ENCODE assay signal across 29 mouse cellular contexts in genomic region chr11:96289837-96290236, GRCm38 (mm10). TPM values are rescaled to one million over a fixed set of nuclear protein-coding genes. Genes with fewer than 3 reads are reported as not detected.
DNase-seq lines count a peak whose midpoint lies in the region; ATAC-seq lines count a peak whose summit lies in the region.
"Had no signal": no experiment of that assay in that cellular context is flagged by ENCODE, and none has a peak within 500 bp of the region (broad histone marks: within the 10 kb centered on the region; RNA-seq: fewer than 3 reads in every experiment).

No protein-coding gene starts in this region.

- peaks cover 96% of the 10 kb centered on the region for H3K27me3 ChIP-seq in hindbrain, embryonic 13.5 days
- H3K27me3 ChIP-seq in hindbrain, embryonic 10.5 days (ENCODE audit: insufficient read depth, poor library complexity, severe bottlenecking) = peaks cover 100% of the 10 kb centered on the region
- H3K27me3 ChIP-seq in kidney, embryonic 14.5 days (ENCODE audit: control insufficient read depth, insufficient read depth, low read length) = no peaks in the 10 kb centered on the region
- no peaks in the 10 kb centered on the region for H3K27me3 ChIP-seq in neural tube, embryonic 11.5 days (ENCODE audit: control insufficient read depth, insufficient read depth, low read length)

- H3K27ac ChIP-seq in hindbrain, embryonic 13.5 days = peak overlapping the region; percentile 95
- H3K27ac ChIP-seq in hindbrain, embryonic 10.5 days = no peak overlapping the region
- H3K27ac ChIP-seq in kidney, embryonic 14.5 days (ENCODE audit: low read depth, low read length) = peak overlapping the region; percentile 100
- peak overlapping the region; percentile 100 for H3K27ac ChIP-seq in neural tube, embryonic 11.5 days (ENCODE audit: low read depth, low read length)
- H3K27ac ChIP-seq: embryonic facial prominence, embryonic 13.5 days; heart, embryonic 13.5 days; limb, embryonic 13.5 days; lung, embryonic 15.5 days; midbrain, embryonic 12.5 days had no signal

- H3K4me3 ChIP-seq in hindbrain, embryonic 13.5 days = peak overlapping the region; percentile 48
- no peak overlapping the region for H3K4me3 ChIP-seq in hindbrain, embryonic 10.5 days
- peak overlapping the region; percentile 53 for H3K4me3 ChIP-seq in kidney, embryonic 14.5 days (ENCODE audit: low read length)
- H3K4me3 ChIP-seq in neural tube, embryonic 11.5 days (ENCODE audit: low read depth, low read length) = peak overlapping the region; percentile 96
- H3K4me3 ChIP-seq: embryonic facial prominence, embryonic 13.5 days; heart, embryonic 13.5 days; limb, embryonic 13.5 days; lung, embryonic 15.5 days; midbrain, embryonic 12.5 days had no signal

- DNase-seq in hindbrain, embryonic 10.5 days (ENCODE audit: low spot score) = no peak
- no peak for DNase-seq in kidney, adult 18-20 months
- DNase-seq in neural tube, embryonic 11.5 days (ENCODE audit: low spot score) = no peak
- no peak for DNase-seq in neural tube, embryonic 10.5 days (ENCODE audit: extremely low spot score, low spot score)
- no peak for DNase-seq in natural killer cell, adult 2 months (ENCODE audit: low spot score in 2 of 2)
- DNase-seq: adrenal gland, postnatal 14 days; cerebellum, adult 11-12 months; cerebellum, postnatal 10 days; heart, postnatal 10 days; kidney, postnatal 14 days; lung, postnatal 36 days; retina, postnatal 1 day; right cerebral cortex, postnatal 14 days; thymus, postnatal 4 days had no signal

- H3K9me3 ChIP-seq in hindbrain, embryonic 13.5 days = no peaks in the 10 kb centered on the region
- no peaks in the 10 kb centered on the region for H3K9me3 ChIP-seq in hindbrain, embryonic 10.5 days
- H3K9me3 ChIP-seq in kidney, embryonic 14.5 days (ENCODE audit: control insufficient read depth, low read length) = no peaks in the 10 kb centered on the region
- H3K9me3 ChIP-seq in neural tube, embryonic 11.5 days (ENCODE audit: control insufficient read depth, low read length) = no peaks in the 10 kb centered on the region
- H3K9me3 ChIP-seq: embryonic facial prominence, embryonic 13.5 days; heart, embryonic 13.5 days; limb, embryonic 13.5 days; lung, embryonic 15.5 days; midbrain, embryonic 12.5 days had no signal

- H3K4me1 ChIP-seq in hindbrain, embryonic 13.5 days (replicated peaks) = peaks cover 3% of the 10 kb centered on the region; the same call in 1 of the 2 replicates
- peaks cover 12% of the 10 kb centered on the region for H3K4me1 ChIP-seq in hindbrain, embryonic 10.5 days (replicated peaks)
- peaks cover 36% of the 10 kb centered on the region for H3K4me1 ChIP-seq in kidney, embryonic 14.5 days (ENCODE audit: control insufficient read depth, insufficient read depth, low read length)
- H3K4me1 ChIP-seq in neural tube, embryonic 11.5 days (ENCODE audit: control insufficient read depth, insufficient read depth, low read length) = peaks cover 18% of the 10 kb centered on the region

- 13% methylated on average over 6 of the region's 6 CpGs for WGBS in hindbrain, embryonic 13.5 days
- WGBS in hindbrain, embryonic 10.5 days = 8% methylated on average over 6 of the region's 6 CpGs
- WGBS in kidney, embryonic 14.5 days = 27% methylated on average over 6 of the region's 6 CpGs
- 21% methylated on average over 6 of the region's 6 CpGs for WGBS in neural tube, embryonic 11.5 days

- no peaks in the 10 kb centered on the region for H3K36me3 ChIP-seq in hindbrain, embryonic 13.5 days
- no peaks in the 10 kb centered on the region for H3K36me3 ChIP-seq in hindbrain, embryonic 10.5 days
- H3K36me3 ChIP-seq in kidney, embryonic 14.5 days (ENCODE audit: control insufficient read depth, insufficient read depth, low read length) = no peaks in the 10 kb centered on the region
- no peaks in the 10 kb centered on the region for H3K36me3 ChIP-seq in neural tube, embryonic 11.5 days (ENCODE audit: control insufficient read depth, insufficient read depth, low read length)
- H3K36me3 ChIP-seq: embryonic facial prominence, embryonic 13.5 days; heart, embryonic 13.5 days; limb, embryonic 13.5 days; lung, embryonic 15.5 days; midbrain, embryonic 12.5 days had no signal

- ATAC-seq in hindbrain, embryonic 13.5 days (ENCODE audit: low FRiP score) = no peak
- no peak for ATAC-seq in kidney, embryonic 14.5 days (ENCODE audit: low FRiP score, low TSS enrichment)
- ATAC-seq in neural tube, embryonic 11.5 days (ENCODE audit: insufficient read depth, low FRiP score, low TSS enrichment) = no peak
- ATAC-seq: CD4-positive, CD25-positive, alpha-beta regulatory T cell, adult 4 months; forebrain, embryonic 16.5 days; intestine, embryonic 16.5 days had no signal

- H3K4me2 ChIP-seq in hindbrain, embryonic 13.5 days = peak overlapping the region; percentile 54
- peak overlapping the region; percentile 95 for H3K4me2 ChIP-seq in kidney, embryonic 14.5 days (replicated peaks; ENCODE audit: low read depth, low read length)
- peak overlapping the region; percentile 100 for H3K4me2 ChIP-seq in neural tube, embryonic 11.5 days (ENCODE audit: low read depth)
- H3K4me2 ChIP-seq: embryonic facial prominence, embryonic 13.5 days; heart, embryonic 13.5 days; limb, embryonic 13.5 days; liver, embryonic 11.5 days; lung, embryonic 15.5 days; midbrain, embryonic 12.5 days had no signal

- peak overlapping the region; percentile 60 for H3K9ac ChIP-seq in hindbrain, embryonic 13.5 days
- peak overlapping the region; percentile 99 for H3K9ac ChIP-seq in kidney, embryonic 14.5 days (ENCODE audit: low read depth, low read length)
- peak overlapping the region; percentile 100 for H3K9ac ChIP-seq in neural tube, embryonic 11.5 days (ENCODE audit: low read length)
- H3K9ac ChIP-seq: embryonic facial prominence, embryonic 13.5 days; heart, embryonic 13.5 days; limb, embryonic 13.5 days; lung, embryonic 15.5 days; midbrain, embryonic 12.5 days had no signal

RNA-seq across cellular contexts. Expression of gene Hoxb6, which starts 2.4 kb away (rescaled TPM):
- 81.9 and 132 TPM in 2 replicates for polyA plus RNA-seq in hindbrain, embryonic 13.5 days (2015; fragmentation: Nextera tagmentation; extraction: Ambion mirVana)
- 0.31 TPM in 1 of 2 replicates, not detected in the other for polyA plus RNA-seq in hindbrain, embryonic 10.5 days (2016; fragmentation: Nextera tagmentation; extraction: Ambion mirVana)
- 44.1 and 53.1 TPM in 2 replicates for polyA plus RNA-seq in kidney, embryonic 14.5 days (2014; fragmentation: Nextera tagmentation; extraction: Ambion mirVana)
- 81.4 and 87.2 TPM in 2 replicates for polyA plus RNA-seq in neural tube, embryonic 11.5 days (2014; fragmentation: Nextera tagmentation; extraction: Ambion mirVana)
- polyA plus RNA-seq: CD4-positive, CD25-positive, alpha-beta regulatory T cell, adult 4 months; forebrain, embryonic 11.5 days; forebrain, embryonic 16.5 days; midbrain, embryonic 12.5 days had no signal

RNA-seq across cellular contexts. Expression of gene Hoxb7, which starts 3.4 kb away (rescaled TPM):
- 21.5 and 33.2 TPM in 2 replicates for polyA plus RNA-seq in hindbrain, embryonic 13.5 days (2015; fragmentation: Nextera tagmentation; extraction: Ambion mirVana)
- not detected in 2 replicates for polyA plus RNA-seq in hindbrain, embryonic 10.5 days (2016; fragmentation: Nextera tagmentation; extraction: Ambion mirVana)
- 58.6 and 61.9 TPM in 2 replicates for polyA plus RNA-seq in kidney, embryonic 14.5 days (2014; fragmentation: Nextera tagmentation; extraction: Ambion mirVana)
- 65.5 and 65.9 TPM in 2 replicates for polyA plus RNA-seq in neural tube, embryonic 11.5 days (2014; fragmentation: Nextera tagmentation; extraction: Ambion mirVana)
- polyA plus RNA-seq: CD4-positive, CD25-positive, alpha-beta regulatory T cell, adult 4 months; forebrain, embryonic 11.5 days; forebrain, embryonic 16.5 days; midbrain, embryonic 12.5 days; testis, adult 2 months; thymus, postnatal 0 days had no signal

RNA-seq across cellular contexts. Expression of gene Hoxb8, which starts 8.1 kb away (rescaled TPM):
- 19.2 and 27.2 TPM in 2 replicates for polyA plus RNA-seq in hindbrain, embryonic 13.5 days (2015; fragmentation: Nextera tagmentation; extraction: Ambion mirVana)
- 0.08 TPM in 1 of 2 replicates, not detected in the other for polyA plus RNA-seq in hindbrain, embryonic 10.5 days (2016; fragmentation: Nextera tagmentation; extraction: Ambion mirVana)
- polyA plus RNA-seq in kidney, embryonic 14.5 days (2014; fragmentation: Nextera tagmentation; extraction: Ambion mirVana) = 12.7 and 18.6 TPM in 2 replicates
- polyA plus RNA-seq in neural tube, embryonic 11.5 days (2014; fragmentation: Nextera tagmentation; extraction: Ambion mirVana) = 27.9 and 28.2 TPM in 2 replicates
- polyA plus RNA-seq: CD4-positive, CD25-positive, alpha-beta regulatory T cell, adult 4 months; forebrain, embryonic 11.5 days; forebrain, embryonic 16.5 days; heart, embryonic 13.5 days; liver, embryonic 16.5 days; midbrain, embryonic 12.5 days; thymus, postnatal 0 days had no signal

RNA-seq across cellular contexts. Expression of gene Hoxb5, which starts 13.3 kb away (rescaled TPM):
- polyA plus RNA-seq in hindbrain, embryonic 13.5 days (2015; fragmentation: Nextera tagmentation; extraction: Ambion mirVana) = 196 and 216 TPM in 2 replicates
- 0.14 and 6.3 TPM in 2 replicates for polyA plus RNA-seq in hindbrain, embryonic 10.5 days (2016; fragmentation: Nextera tagmentation; extraction: Ambion mirVana)
- polyA plus RNA-seq in kidney, embryonic 14.5 days (2014; fragmentation: Nextera tagmentation; extraction: Ambion mirVana) = 22.1 and 24.3 TPM in 2 replicates
- 49.0 and 49.1 TPM in 2 replicates for polyA plus RNA-seq in neural tube, embryonic 11.5 days (2014; fragmentation: Nextera tagmentation; extraction: Ambion mirVana)
- polyA plus RNA-seq: CD4-positive, CD25-positive, alpha-beta regulatory T cell, adult 4 months; forebrain, embryonic 11.5 days; forebrain, embryonic 16.5 days; midbrain, embryonic 12.5 days had no signal

RNA-seq across cellular contexts. Expression of gene Hoxb9, which starts 18.6 kb away (rescaled TPM):
- polyA plus RNA-seq in hindbrain, embryonic 13.5 days (2015; fragmentation: Nextera tagmentation; extraction: Ambion mirVana) = 4.8 and 7.2 TPM in 2 replicates
- polyA plus RNA-seq in hindbrain, embryonic 10.5 days (2016; fragmentation: Nextera tagmentation; extraction: Ambion mirVana) = not detected in 2 replicates
- 30.0 and 41.4 TPM in 2 replicates for polyA plus RNA-seq in kidney, embryonic 14.5 days (2014; fragmentation: Nextera tagmentation; extraction: Ambion mirVana)
- polyA plus RNA-seq in neural tube, embryonic 11.5 days (2014; fragmentation: Nextera tagmentation; extraction: Ambion mirVana) = 60.7 and 67.9 TPM in 2 replicates
- polyA plus RNA-seq: forebrain, embryonic 11.5 days; forebrain, embryonic 16.5 days; heart, embryonic 13.5 days; liver, embryonic 16.5 days; midbrain, embryonic 12.5 days had no signal

Comparison
In these comparisons a context has a peak if more than half of its experiments do, and no peak if none do; other contexts are left out.
1. RNA of gene Hoxb6, which starts 2.4 kb away (polyA plus RNA-seq): 81.9 to 132 TPM in hindbrain, embryonic 13.5 days, 81.4 to 87.2 TPM in neural tube, embryonic 11.5 days and 44.1 to 53.1 TPM in kidney, embryonic 14.5 days; 0.31 TPM in hindbrain, embryonic 10.5 days; every median in the first group is over 10 times any median in the second.
2. RNA of gene Hoxb7, which starts 3.4 kb away (polyA plus RNA-seq): 65.5 to 65.9 TPM in neural tube, embryonic 11.5 days, 58.6 to 61.9 TPM in kidney, embryonic 14.5 days and 21.5 to 33.2 TPM in hindbrain, embryonic 13.5 days; not detected in hindbrain, embryonic 10.5 days; every median in the first group is over 10 times any median in the second.
3. RNA of gene Hoxb8, which starts 8.1 kb away (polyA plus RNA-seq): 27.9 to 28.2 TPM in neural tube, embryonic 11.5 days, 19.2 to 27.2 TPM in hindbrain, embryonic 13.5 days and 12.7 to 18.6 TPM in kidney, embryonic 14.5 days; 0.08 TPM in hindbrain, embryonic 10.5 days; every median in the first group is over 10 times any median in the second.
4. Peak in every context shown above with its lines, with median percentiles within 50 percentile points of each other: H3K4me2 ChIP-seq and H3K9ac ChIP-seq.